ENCODE assay signal across 11 mouse cellular contexts in the genomic region with DNA sequence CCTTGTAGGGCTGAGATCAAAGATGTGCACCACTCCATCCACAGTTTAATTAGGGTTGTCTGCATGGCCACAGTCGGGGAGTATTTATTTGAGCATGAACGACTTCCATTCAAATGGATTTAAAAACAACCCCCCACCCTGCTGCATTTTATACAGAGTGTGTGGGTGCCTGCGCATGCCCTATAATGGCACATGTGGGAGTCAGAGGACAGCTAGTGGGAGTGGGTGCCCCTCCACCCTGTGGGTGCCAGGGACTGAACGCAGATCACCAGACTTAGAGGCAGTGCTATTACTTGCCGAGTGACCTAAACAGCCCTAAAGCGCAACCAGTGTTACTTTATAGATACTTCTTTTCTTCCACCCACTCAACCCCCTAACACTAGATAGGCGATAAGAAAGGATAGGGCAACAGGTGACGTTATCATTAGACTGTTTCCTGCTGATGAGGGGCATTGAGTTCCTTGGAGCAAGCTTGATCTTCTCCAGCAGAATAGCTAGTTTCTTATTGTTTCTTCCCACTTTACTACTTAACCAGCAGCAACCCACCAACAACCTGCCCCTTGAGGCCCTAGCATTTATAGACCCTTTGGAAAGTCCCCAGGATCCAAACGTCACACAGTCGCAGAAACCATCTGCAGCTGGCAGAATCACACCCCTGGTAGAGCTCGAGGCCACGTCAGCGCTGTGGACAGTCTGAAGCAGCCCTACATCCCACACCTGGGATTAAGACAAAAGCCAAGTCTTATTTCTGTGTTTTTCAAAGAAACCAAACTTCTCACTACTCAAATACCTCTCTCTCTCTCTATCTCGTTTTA. TPM values are rescaled to one million over a fixed set of nuclear protein-coding genes. Genes with fewer than 3 reads are reported as not detected.
A peak's percentile ranks its signal among the peaks of the same experiment; 100 is the strongest.
DNase-seq lines count a peak whose midpoint lies in the region; ATAC-seq and TF ChIP-seq lines count a peak whose summit lies in the region.
"Had no signal": no experiment of that assay in that cellular context is flagged by ENCODE, and none has a peak within 500 bp of the region (broad histone marks: within the 10 kb centered on the region; RNA-seq: fewer than 3 reads in every experiment).

No protein-coding gene starts in this region.

- DNase-seq in cerebellum, adult 11 months: peak; percentile 6
- DNase-seq in cerebellum, postnatal 14 days: no peak
- no peak for DNase-seq in left cerebral cortex, adult 2 months (ENCODE audit: extremely low spot score in 1 of 2, low spot score in 2 of 2)
- DNase-seq in left cerebral cortex, postnatal 4 days: no peak
- DNase-seq in forebrain, postnatal 0 days: no peak
- no peak for DNase-seq in B cell, adult 2 months
- DNase-seq in frontal cortex, postnatal 14 days (ENCODE audit: low spot score in 2 of 2): no peak
- DNase-seq: gastrocnemius, postnatal 25 days; right cerebral cortex, postnatal 25 days had no signal

- peak overlapping the region; percentile 33; the same call in 1 of the 2 replicates for H3K27ac ChIP-seq in left cerebral cortex, adult 2 months
- H3K27ac ChIP-seq in forebrain, postnatal 0 days (ENCODE audit: low read depth, low read length): no peak overlapping the region
- no peak overlapping the region; the same call in 1 of the 2 replicates for H3K27ac ChIP-seq in neural tube, embryonic 13.5 days (replicated peaks)

- intact Hi-C loops in left cerebral cortex, adult 2 months (cut with DNase I): loop anchor here (1.0 to 2.0 kb wide), 2 partner anchors 39 to 60 kb away; a partner anchor contains a TSS
- intact Hi-C loops in left cerebral cortex, postnatal 4 days (cut with DNase I): no loop called here

- no peak overlapping the region for H3K9ac ChIP-seq in forebrain, postnatal 0 days
- peak overlapping the region; percentile 19; the same call in 1 of the 2 replicates for H3K9ac ChIP-seq in neural tube, embryonic 13.5 days

- peaks cover 13% of the 10 kb centered on the region; the same call in 1 of the 2 replicates for H3K4me1 ChIP-seq in forebrain, postnatal 0 days (ENCODE audit: insufficient read depth)
- peaks cover 28% of the 10 kb centered on the region for H3K4me1 ChIP-seq in neural tube, embryonic 13.5 days (replicated peaks)

- peak overlapping the region; percentile 85 for H3K4me2 ChIP-seq in forebrain, postnatal 0 days (ENCODE audit: low read depth)
- peak overlapping the region; percentile 96 for H3K4me2 ChIP-seq in neural tube, embryonic 13.5 days

- H3K27me3 ChIP-seq in forebrain, postnatal 0 days (ENCODE audit: insufficient read depth, low read length): no peaks in the 10 kb centered on the region
- H3K27me3 ChIP-seq in neural tube, embryonic 13.5 days: no peaks in the 10 kb centered on the region

- no peaks in the 10 kb centered on the region for H3K9me3 ChIP-seq in forebrain, postnatal 0 days (ENCODE audit: low read length)
- H3K9me3 ChIP-seq in neural tube, embryonic 13.5 days: no peaks in the 10 kb centered on the region

- WGBS in forebrain, postnatal 0 days: 86% methylated on average over 14 of the region's 14 CpGs
- 80% methylated on average over 14 of the region's 14 CpGs for WGBS in neural tube, embryonic 13.5 days

- H3K4me3 ChIP-seq in left cerebral cortex, adult 2 months: peak overlapping the region; percentile 95
- H3K4me3 ChIP-seq in forebrain, postnatal 0 days (ENCODE audit: low read depth, low read length): peak overlapping the region; percentile 99; the same call in 1 of the 2 replicates
- peak overlapping the region; percentile 99 for H3K4me3 ChIP-seq in neural tube, embryonic 13.5 days

- TF ChIP-seq CTCF in left cerebral cortex, adult 2 months (IDR thresholded peaks at IDR 0.05): no peak
- TF ChIP-seq CTCF in forebrain, postnatal 0 days (IDR thresholded peaks at IDR 0.05; ENCODE audit: low read depth): no peak

- H3K36me3 ChIP-seq in forebrain, postnatal 0 days (ENCODE audit: insufficient read depth): no peaks in the 10 kb centered on the region
- no peaks in the 10 kb centered on the region for H3K36me3 ChIP-seq in neural tube, embryonic 13.5 days

- no peak for ATAC-seq in forebrain, postnatal 0 days
- ATAC-seq in neural tube, embryonic 13.5 days (ENCODE audit: low read depth): no peak

RNA-seq across cellular contexts. Expression of a gene that starts 1.2 kb away (rescaled TPM):
- total RNA-seq in left cerebral cortex, adult 2 months (2021): 100 to 1,000 TPM; 197 TPM
- total RNA-seq in left cerebral cortex, postnatal 4 days (2021): 100 to 1,000 TPM; 184 TPM
- 17.9 and 19.9 TPM in 2 replicates for total RNA-seq in forebrain, postnatal 0 days (2014; rRNA removed)
- polyA plus RNA-seq in forebrain, postnatal 0 days (2015; fragmentation: Nextera tagmentation; extraction: Ambion mirVana): 412 and 532 TPM in 2 replicates
- polyA plus RNA-seq in neural tube, embryonic 13.5 days (2015; fragmentation: Nextera tagmentation; extraction: Ambion mirVana): 431 and 499 TPM in 2 replicates

RNA-seq across cellular contexts. Expression of a gene that starts 39.3 kb away (rescaled TPM):
- 10 to 100 TPM; 62.4 to 84.3 TPM for total RNA-seq in left cerebral cortex, adult 2 months (2021)
- 10 to 100 TPM; 32.8 to 38.3 TPM for total RNA-seq in left cerebral cortex, postnatal 4 days (2021)
- 41.7 and 57.6 TPM in 2 replicates for total RNA-seq in forebrain, postnatal 0 days (2014; rRNA removed)
- polyA plus RNA-seq in forebrain, postnatal 0 days (2015; fragmentation: Nextera tagmentation; extraction: Ambion mirVana): 56.7 and 64.3 TPM in 2 replicates
- polyA plus RNA-seq in neural tube, embryonic 13.5 days (2015; fragmentation: Nextera tagmentation; extraction: Ambion mirVana): 49.1 and 59.7 TPM in 2 replicates
- total RNA-seq: common myeloid progenitor, adult 5-6 weeks had no signal

RNA-seq across cellular contexts. Expression of a gene that starts 56.7 kb away (rescaled TPM):
- 1 to 10 TPM; 5.9 to 6.9 TPM for total RNA-seq in left cerebral cortex, adult 2 months (2021)
- total RNA-seq in left cerebral cortex, postnatal 4 days (2021): 1 to 10 TPM; 4.1 to 5.1 TPM
- 1.8 and 4.0 TPM in 2 replicates for total RNA-seq in forebrain, postnatal 0 days (2014; rRNA removed)
- polyA plus RNA-seq in forebrain, postnatal 0 days (2015; fragmentation: Nextera tagmentation; extraction: Ambion mirVana): 0.67 TPM in 2 replicates
- 0.45 and 0.60 TPM in 2 replicates for polyA plus RNA-seq in neural tube, embryonic 13.5 days (2015; fragmentation: Nextera tagmentation; extraction: Ambion mirVana)
- total RNA-seq: common myeloid progenitor, adult 5-6 weeks; gastrocnemius, postnatal 25 days had no signal
